Mouse (Mus musculus): ENCODE measurements around the gene Igfl3. TPM values are rescaled to one million over a fixed set of nuclear protein-coding genes. Genes with fewer than 3 reads are reported as not detected.

The Igfl3 gene
- not detected for total RNA-seq (2021)
- long read RNA-seq: 0 reads

DNA sequence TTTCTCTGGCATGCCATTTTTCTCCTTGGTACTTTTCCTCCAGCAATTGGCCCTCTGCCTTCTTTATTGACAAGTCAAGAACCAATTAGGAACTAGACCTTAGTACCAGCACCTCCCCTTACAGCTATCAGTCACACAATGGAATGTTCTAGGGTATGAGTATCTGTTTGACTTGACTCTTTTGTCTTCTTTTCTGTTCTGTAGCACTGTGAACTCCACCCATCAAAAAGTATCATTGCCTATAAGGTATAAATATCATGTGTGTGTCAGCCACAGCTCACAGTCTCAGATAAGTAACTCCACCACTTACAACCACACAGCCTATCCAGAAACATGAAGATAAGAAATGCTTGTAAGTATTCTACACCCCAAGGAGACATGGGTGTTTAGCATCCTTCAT is at the start of gene Igfl3:
TSS of gene Igfl3 (plus strand) at position 301 of the 400 bp plus-strand sequence.
- no peak for DNase-seq (ENCODE audit: low spot score in 2 of 2)

DNA sequence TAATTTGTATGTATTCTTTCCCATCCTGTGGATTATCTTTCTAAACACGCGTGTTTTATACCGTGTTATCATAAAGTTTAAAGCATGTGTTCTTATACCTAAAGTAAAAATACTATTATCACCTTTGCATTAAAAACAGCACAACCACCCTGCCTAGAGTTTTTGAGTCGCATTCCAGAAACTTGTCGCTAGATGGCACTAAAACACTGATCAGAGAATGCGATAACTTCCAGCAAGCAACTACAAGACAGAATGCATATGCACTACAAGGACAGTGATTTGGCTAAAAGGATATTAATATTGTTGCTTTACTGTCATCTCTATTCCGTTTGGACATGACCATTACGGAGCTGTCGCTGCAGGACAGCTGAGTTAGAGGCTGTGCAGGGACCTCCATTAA is 34.6 kb downstream of the Igfl3 start:
- peak in 1 of 2 experiments; percentile 51 for DNase-seq (ENCODE audit: low spot score in 2 of 2)

GRCm38 (mm10) chr7:18214699-18215098 is 38.4 kb downstream of the Igfl3 start:
- DNase-seq (ENCODE audit: low spot score in 2 of 2): no peak

Other genes with a start within 250 kb of the Igfl3 start
- gene Ceacam11, start 204.4 kb upstream of the Igfl3 start, total RNA-seq (2021): not detected
- not detected for gene Ceacam13, start 166.6 kb upstream of the Igfl3 start, total RNA-seq (2021)
- not detected for gene Ceacam12, start 110.6 kb upstream of the Igfl3 start, total RNA-seq (2021)
- gene Mill1, start 68.9 kb downstream of the Igfl3 start, total RNA-seq (2021): not detected
- gene Psg18, start 178.5 kb downstream of the Igfl3 start, total RNA-seq (2021): not detected

All from layer of hippocampus, adult 18-20 months (tissue).